Mouse (Mus musculus): Measurements from ENCODE around the gene Xrn1. TPM values are rescaled to one million over a fixed set of nuclear protein-coding genes. Genes with fewer than 3 reads are reported as not detected.

The Xrn1 gene
- polyA plus RNA-seq, 1 experiment from 2014 or later = 13.1 TPM

Other genes starting within 250 kb of the Xrn1 start
- gene Trpc1, start 204.4 kb upstream of the Xrn1 start, polyA plus RNA-seq (2016; fragmentation: Nextera tagmentation; extraction: Ambion mirVana) = 1.4 TPM in 2 replicates
- 1.5 and 4.5 TPM in 2 replicates for gene Pls1, start 109.4 kb upstream of the Xrn1 start, polyA plus RNA-seq (2016; fragmentation: Nextera tagmentation; extraction: Ambion mirVana)
- gene Atr, start 97.2 kb upstream of the Xrn1 start, polyA plus RNA-seq (2016; fragmentation: Nextera tagmentation; extraction: Ambion mirVana) = 13.6 and 15.8 TPM in 2 replicates
- gene Gk5, start 164.6 kb downstream of the Xrn1 start, polyA plus RNA-seq (2016; fragmentation: Nextera tagmentation; extraction: Ambion mirVana) = 3.9 and 4.7 TPM in 2 replicates
- 41.9 and 45.6 TPM in 2 replicates for gene Tfdp2, start 241.5 kb downstream of the Xrn1 start, polyA plus RNA-seq (2016; fragmentation: Nextera tagmentation; extraction: Ambion mirVana)